Mouse (Mus musculus) bone marrow macrophage, adult 2 months (primary cell): ENCODE results near the gene Tmem132c. TPM values are rescaled to one million over a fixed set of nuclear protein-coding genes. Genes with fewer than 3 reads are reported as not detected.

Experiments
- H3K27ac ChIP-seq: 2 replicates; pipeline ENCODE4 v1.5.1; 2012; ENCODE audit warnings: low read depth, low read length; ENCODE audit not compliant: insufficient read depth
- H3K4me1 ChIP-seq: 2 replicates; pipeline ENCODE4 v1.6.1; 2012; ENCODE audit warnings: low read length; ENCODE audit not compliant: control insufficient read depth, insufficient read depth
- H3K4me3 ChIP-seq: 2 replicates; pipeline ENCODE4 v1.5.1; 2012; ENCODE audit warnings: mild to moderate bottlenecking, low read length, moderate library complexity; ENCODE audit not compliant: insufficient read depth
- CTCF ChIP-seq: IDR thresholded peaks from 2 replicates; pipeline ENCODE4 v1.5.1; 2012; ENCODE audit warnings: low read depth, mild to moderate bottlenecking, low read length, moderate library complexity
- POLR2A ChIP-seq: IDR thresholded peaks from 2 replicates; pipeline ENCODE4 v1.6.1; 2012; ENCODE audit warnings: mild to moderate bottlenecking, low read depth, low read length, borderline replicate concordance
- polyA plus RNA-seq: library from polyadenylated mRNA; stranded (reverse); fragments of >200 nt; gene quantifications from 2 replicates; pipeline ENCODE4 v1.2.4, GENCODE M21; 2012; ENCODE audit not compliant: missing spikeins, insufficient read depth, insufficient read length

The Tmem132c gene
- polyA plus RNA-seq, 1 experiment = not detected

- Histone ChIP-seq H3K4me3 (no peak overlapping the region), H3K27ac (no peak overlapping the region), H3K4me1 (no peaks in the 10 kb centered on the region)
- TF ChIP-seq CTCF (no peak), POLR2A (no peak)
These were observed 59.1 kb downstream of the Tmem132c start for GRCm38 (mm10) chr5:127300597-127301254.

GRCm38 (mm10) chr5:127305312-127305711, 63.7 kb downstream of the Tmem132c start:
- Histone ChIP-seq H3K4me1 (no peaks in the 10 kb centered on the region), H3K27ac (no peak overlapping the region), H3K4me3 (no peak overlapping the region)
- TF ChIP-seq CTCF (no peak), POLR2A (no peak)

GRCm38 (mm10) chr5:127305719-127306118, 64.1 kb downstream of the Tmem132c start:
- Histone ChIP-seq H3K4me1 (no peaks in the 10 kb centered on the region), H3K27ac (no peak overlapping the region), H3K4me3 (no peak overlapping the region)
- TF ChIP-seq POLR2A = no peak

GRCm38 (mm10) chr5:127306726-127307125, 65.1 kb downstream of the Tmem132c start:
- H3K27ac ChIP-seq = no peak overlapping the region
- H3K4me3 ChIP-seq = no peak overlapping the region
- TF ChIP-seq POLR2A (no peak), CTCF (no peak)
- H3K4me1 ChIP-seq = no peaks in the 10 kb centered on the region

- no peak overlapping the region for H3K4me3 ChIP-seq
- no peaks in the 10 kb centered on the region for H3K4me1 ChIP-seq
- TF ChIP-seq POLR2A = no peak
- TF ChIP-seq CTCF = no peak
- no peak overlapping the region for H3K27ac ChIP-seq
These were observed 68.9 kb downstream of the Tmem132c start for GRCm38 (mm10) chr5:127310318-127311004.

GRCm38 (mm10) chr5:127311005-127311331, 69.4 kb downstream of the Tmem132c start:
- H3K27ac ChIP-seq = no peak overlapping the region
- no peak for TF ChIP-seq CTCF
- no peak for TF ChIP-seq POLR2A
- no peak overlapping the region for H3K4me3 ChIP-seq
- no peaks in the 10 kb centered on the region for H3K4me1 ChIP-seq

GRCm38 (mm10) chr5:127313634-127314033, 72.0 kb downstream of the Tmem132c start:
- TF ChIP-seq CTCF = no peak
- no peak for TF ChIP-seq POLR2A
- no peak overlapping the region for H3K4me3 ChIP-seq
- no peaks in the 10 kb centered on the region for H3K4me1 ChIP-seq
- no peak overlapping the region for H3K27ac ChIP-seq

GRCm38 (mm10) chr5:127319096-127319779, 77.6 kb downstream of the Tmem132c start:
- Histone ChIP-seq H3K4me3 (no peak overlapping the region), H3K4me1 (no peaks in the 10 kb centered on the region), H3K27ac (no peak overlapping the region)
- TF ChIP-seq POLR2A (no peak), CTCF (no peak)

GRCm38 (mm10) chr5:127324645-127325044, 83.0 kb downstream of the Tmem132c start:
- TF ChIP-seq POLR2A (no peak), CTCF (no peak)
- no peak overlapping the region for H3K27ac ChIP-seq
- no peaks in the 10 kb centered on the region for H3K4me1 ChIP-seq
- H3K4me3 ChIP-seq = no peak overlapping the region

- H3K4me1 ChIP-seq = no peaks in the 10 kb centered on the region
- H3K27ac ChIP-seq = no peak overlapping the region
- H3K4me3 ChIP-seq = no peak overlapping the region
- TF ChIP-seq POLR2A (no peak), CTCF (no peak)
These were observed 94.7 kb downstream of the Tmem132c start for GRCm38 (mm10) chr5:127336048-127336907.
